Mouse (Mus musculus): ENCODE data around the gene Sac3d1. TPM values are rescaled to one million over a fixed set of nuclear protein-coding genes. Genes with fewer than 3 reads are reported as not detected.

Sac3d1 gene
- total and polyA plus RNA-seq, 3 experiments: 44.4 to 49.3 TPM; not detected in 1

GRCm38 (mm10) chr19:6126789-6127580 is 8.5 kb upstream of the Sac3d1 start:
- peaks cover 1% of the 10 kb centered on the region; the same call in 1 of the 2 replicates for H3K79me2 ChIP-seq (ENCODE audit: control insufficient read depth, insufficient read depth, low read length, poor library complexity)
- H3K36me3 ChIP-seq (ENCODE audit: control insufficient read depth in 1 of 2, insufficient read depth in 2 of 2, low read length in 2 of 2): peaks cover 0 to 17% of the 10 kb centered on the region in 2 experiments; a peak in 2 of 4 replicates
- peaks cover 3 to 26% of the 10 kb centered on the region in 2 experiments; a peak in 3 of 4 replicates for H3K4me1 ChIP-seq (ENCODE audit: control insufficient read depth in 1 of 2, insufficient read depth in 2 of 2, low read length in 2 of 2)
- H3K4me3 ChIP-seq (ENCODE audit: control insufficient read depth in 1 of 2, insufficient read depth in 1 of 2, low read depth in 2 of 2, low read length in 2 of 2): peak overlapping the region; percentile 57 to 82
- peak overlapping the region; percentile 87 for H3K9ac ChIP-seq (ENCODE audit: control insufficient read depth, low read depth, low read length, poor library complexity, severe bottlenecking)
- H3K27ac ChIP-seq (ENCODE audit: control insufficient read depth, low read depth, low read length): peak overlapping the region; percentile 93
- DNase-seq (ENCODE audit: low read depth, low spot score): peak; percentile 49
- no peaks in the 10 kb centered on the region for H3K9me3 ChIP-seq (replicated peaks; ENCODE audit: insufficient read depth, low read length)
- H3K27me3 ChIP-seq (ENCODE audit: control insufficient read depth in 1 of 2, insufficient read depth in 2 of 2, low read length in 2 of 2): no peaks in the 10 kb centered on the region
- peak; percentile 72 for TF ChIP-seq MAX (IDR thresholded peaks at IDR 0.05; ENCODE audit: low read length)
- TF ChIP-seq HCFC1 (IDR thresholded peaks at IDR 0.05; ENCODE audit: low read depth, low read length): no peak
- TF ChIP-seq UBTF (IDR thresholded peaks at IDR 0.05; ENCODE audit: borderline replicate concordance, insufficient read depth, low read depth, low read length): no peak
- TF ChIP-seq SIN3A (IDR thresholded peaks at IDR 0.05; ENCODE audit: low read length): peak; percentile 71
- TF ChIP-seq GABPA (IDR thresholded peaks at IDR 0.05; ENCODE audit: low read depth, low read length): no peak
- TF ChIP-seq CHD1 (IDR thresholded peaks at IDR 0.05; ENCODE audit: low read depth, low read length): peak; percentile 91; the same call in 1 of the 2 replicates
- peak; percentile 11; the same call in 1 of the 2 replicates for TF ChIP-seq NELFE (IDR thresholded peaks at IDR 0.05; ENCODE audit: low read depth, low read length)
- no peak for TF ChIP-seq ZKSCAN1 (IDR thresholded peaks at IDR 0.05; ENCODE audit: low read depth, low read length)
- 0 out of 2 replicates have a peak, but pooled peaks have one; percentile 11 for TF ChIP-seq ETS1 (IDR thresholded peaks at IDR 0.05; ENCODE audit: low read depth, low read length)
- TF ChIP-seq MXI1 (IDR thresholded peaks at IDR 0.05; ENCODE audit: low read depth, low read length): peak; percentile 81
- TF ChIP-seq ZMIZ1 (IDR thresholded peaks at IDR 0.05; ENCODE audit: low read depth, low read length): 0 out of 2 replicates have a peak, but pooled peaks have one; percentile 24
- TF ChIP-seq USF1 (IDR thresholded peaks at IDR 0.05; ENCODE audit: low read depth, low read length): peak; percentile 68
- TF ChIP-seq BHLHE40 (IDR thresholded peaks at IDR 0.05; ENCODE audit: borderline replicate concordance, low read depth, low read length): no peak
- peak; percentile 62 for TF ChIP-seq ZNF384 (IDR thresholded peaks at IDR 0.05; ENCODE audit: low read depth, low read length)

GRCm38 (mm10) chr19:6126289-6126688 is 7.8 kb upstream of the Sac3d1 start:
- peak overlapping the region; percentile 48 for H3K9ac ChIP-seq (ENCODE audit: control insufficient read depth, low read depth, low read length, poor library complexity, severe bottlenecking)

More at GRCm38 (mm10) chr19:6126289-6126688, 7.8 kb upstream of the Sac3d1 start:
- Histone ChIP-seq H3K27ac (ENCODE audit: control insufficient read depth, low read depth, low read length) (no peak overlapping the region), H3K4me3 (ENCODE audit: control insufficient read depth in 1 of 2, insufficient read depth in 1 of 2, low read depth in 2 of 2, low read length in 2 of 2) (peak overlapping the region in 1 of 2 experiments; percentile 57; a peak in 2 of 4 replicates), H3K36me3 (ENCODE audit: control insufficient read depth in 1 of 2, insufficient read depth in 2 of 2, low read length in 2 of 2) (peaks cover 0 to 17% of the 10 kb centered on the region in 2 experiments; a peak in 2 of 4 replicates), H3K4me1 (ENCODE audit: control insufficient read depth in 1 of 2, insufficient read depth in 2 of 2, low read length in 2 of 2) (peaks cover 3 to 19% of the 10 kb centered on the region in 2 experiments; a peak in 3 of 4 replicates), H3K79me2 (ENCODE audit: control insufficient read depth, insufficient read depth, low read length, poor library complexity) (peaks cover 1% of the 10 kb centered on the region; the same call in 1 of the 2 replicates), H3K9me3 (replicated peaks; ENCODE audit: insufficient read depth, low read length) (no peaks in the 10 kb centered on the region), H3K27me3 (ENCODE audit: control insufficient read depth in 1 of 2, insufficient read depth in 2 of 2, low read length in 2 of 2) (no peaks in the 10 kb centered on the region)
- DNase-seq (ENCODE audit: low read depth, low spot score): peak; percentile 86
- TF ChIP-seq SMC3 (IDR thresholded peaks at IDR 0.05; ENCODE audit: low read depth, low read length): peak; percentile 85
- peak; percentile 99 for TF ChIP-seq RAD21 (IDR thresholded peaks at IDR 0.05; ENCODE audit: low read depth, low read length)
- TF ChIP-seq RCOR1 (IDR thresholded peaks at IDR 0.05; ENCODE audit: low read depth, low read length): 0 out of 2 replicates have a peak, but pooled peaks have one; percentile 37
- peak; percentile 53; the same call in 1 of the 2 replicates for TF ChIP-seq MXI1 (IDR thresholded peaks at IDR 0.05; ENCODE audit: low read depth, low read length)
- 0 out of 2 replicates have a peak, but pooled peaks have one; percentile 26 for TF ChIP-seq HCFC1 (IDR thresholded peaks at IDR 0.05; ENCODE audit: low read depth, low read length)
- no peak for TF ChIP-seq GABPA (IDR thresholded peaks at IDR 0.05; ENCODE audit: low read depth, low read length)
- TF ChIP-seq GATA1 (IDR thresholded peaks at IDR 0.05; ENCODE audit: low read depth, low read length): 0 out of 2 replicates have a peak, but pooled peaks have one; percentile 9
- TF ChIP-seq ZNF384 (IDR thresholded peaks at IDR 0.05; ENCODE audit: low read depth, low read length): peak; percentile 66
- TF ChIP-seq POLR2A (IDR thresholded peaks at IDR 0.05; ENCODE audit: control insufficient read depth in 1 of 2, insufficient read depth in 1 of 2, low read depth in 1 of 2, low read length in 2 of 2, poor library complexity in 1 of 2): no peak
- TF ChIP-seq UBTF (IDR thresholded peaks at IDR 0.05; ENCODE audit: borderline replicate concordance, insufficient read depth, low read depth, low read length): no peak
- TF ChIP-seq ZKSCAN1 (IDR thresholded peaks at IDR 0.05; ENCODE audit: low read depth, low read length): no peak
- TF ChIP-seq ZC3H11A (IDR thresholded peaks at IDR 0.05; ENCODE audit: low read depth, low read length): peak; percentile 86
- peak; percentile 37; the same call in 1 of the 2 replicates for TF ChIP-seq TBP (IDR thresholded peaks at IDR 0.05; ENCODE audit: low read depth, low read length)
- TF ChIP-seq SIN3A (IDR thresholded peaks at IDR 0.05; ENCODE audit: low read length): peak; percentile 85
- peak; percentile 59 to 95 (median 77) for TF ChIP-seq CTCF (IDR thresholded peaks at IDR 0.05 in 2 of 3, conservative IDR thresholded peaks at IDR 0.05 in 1 of 3; ENCODE audit: control insufficient read depth in 1 of 3, insufficient read depth in 1 of 3, low read depth in 2 of 3, low read length in 3 of 3, poor library complexity in 1 of 3, severe bottlenecking in 1 of 3)
- TF ChIP-seq ELF1 (IDR thresholded peaks at IDR 0.05; ENCODE audit: low read depth, low read length): no peak

Measured in MEL (cell line).